Comparison of ENCODE assay signal across 8 mouse cellular contexts in the genomic region with DNA sequence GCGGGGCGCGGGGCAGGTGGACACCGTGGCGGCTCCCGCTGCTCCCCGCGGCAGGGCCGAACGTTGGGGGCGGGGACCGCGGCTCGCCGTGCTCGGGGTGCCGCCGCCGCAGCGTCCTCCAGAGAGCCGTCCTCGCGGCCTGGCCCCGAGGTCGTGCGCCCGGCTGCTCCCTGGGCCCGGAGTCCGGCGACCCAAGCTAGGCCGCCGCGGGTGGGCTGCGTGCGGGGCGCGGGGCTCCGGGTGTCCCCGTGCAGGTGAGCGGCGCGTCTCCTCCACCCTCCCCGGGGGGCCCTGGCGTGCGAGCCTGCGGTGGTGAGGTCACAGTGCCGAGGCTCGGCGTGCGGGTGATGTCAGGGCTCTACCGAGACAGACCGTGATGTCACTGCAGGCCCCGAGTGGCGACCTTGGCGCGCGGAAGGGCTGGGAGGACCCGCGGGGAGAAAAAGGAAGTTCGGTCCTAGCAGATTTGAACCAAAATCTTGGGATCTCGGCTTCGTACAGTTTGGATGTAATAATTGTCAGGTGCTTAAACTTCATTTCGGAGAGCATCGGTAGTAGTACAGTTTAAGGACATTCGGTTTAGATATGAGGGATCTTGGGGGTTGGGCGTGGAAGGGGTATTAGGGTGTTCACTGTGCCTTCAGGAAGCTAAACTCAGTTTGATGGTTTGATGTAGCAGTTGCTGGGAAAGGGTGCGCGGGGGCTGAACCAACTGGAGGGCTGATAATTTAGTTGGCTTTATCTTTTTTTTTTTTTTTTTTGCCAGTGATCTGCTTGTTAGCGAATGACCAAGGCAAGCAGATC. TPM values are rescaled to one million over a fixed set of nuclear protein-coding genes. Genes with fewer than 3 reads are reported as not detected.
DNase-seq lines count a peak whose midpoint lies in the region; ATAC-seq and TF ChIP-seq lines count a peak whose summit lies in the region.

No protein-coding gene starts in this region.

- no peak for TF ChIP-seq CTCF in CH12.LX (conservative IDR thresholded peaks at IDR 0.05 in 1 of 2, IDR thresholded peaks at IDR 0.05 in 1 of 2; ENCODE audit: low read depth in 2 of 2, low read length in 2 of 2)
- no peak for TF ChIP-seq CTCF in bone marrow, adult 2 months (IDR thresholded peaks at IDR 0.05; ENCODE audit: control insufficient read depth, insufficient read depth, low read length)
- no peak for TF ChIP-seq CTCF in kidney, postnatal 0 days (IDR thresholded peaks at IDR 0.05; ENCODE audit: low read depth)
- TF ChIP-seq CTCF in liver, postnatal 0 days (IDR thresholded peaks at IDR 0.05; ENCODE audit: low read depth), result no peak

- DNase-seq in CH12.LX (ENCODE audit: extremely low read depth), result peak; percentile 74
- DNase-seq in embryonic facial prominence, embryonic 14.5 days (ENCODE audit: low spot score), result peak; percentile 46
- DNase-seq in kidney, postnatal 0 days (ENCODE audit: low spot score), result peak; percentile 48
- DNase-seq in liver, postnatal 0 days, result peak; percentile 83
- peak; percentile 72 for DNase-seq in testis, postnatal 10 days (ENCODE audit: low spot score)

- dilution Hi-C loops in CH12.LX (cut with MboI; ENCODE audit: extremely low pct_ligation_motif_present, extremely low pct_unique_long_range_greater_than_20kb, low sequenced_read_pairs), result no loop called here

- H3K36me3 ChIP-seq in CH12.LX (replicated peaks in 1 of 2; ENCODE audit: control insufficient read depth in 1 of 2, insufficient read depth in 1 of 2, low read length in 1 of 2), result peaks cover 2 to 19% of the 10 kb centered on the region in 2 experiments
- H3K36me3 ChIP-seq in embryonic facial prominence, embryonic 14.5 days (ENCODE audit: control insufficient read depth, insufficient read depth, low read length), result no peaks in the 10 kb centered on the region
- no peaks in the 10 kb centered on the region for H3K36me3 ChIP-seq in heart, embryonic 11.5 days (ENCODE audit: control insufficient read depth, insufficient read depth, low read length)
- H3K36me3 ChIP-seq in kidney, postnatal 0 days (ENCODE audit: insufficient read depth, low read length), result no peaks in the 10 kb centered on the region
- 0 out of 2 replicates have a peak, but pooled peaks cover 9% of the 10 kb centered on the region for H3K36me3 ChIP-seq in liver, postnatal 0 days (replicated peaks; ENCODE audit: insufficient read depth, low read length)
- H3K36me3 ChIP-seq in neural tube, embryonic 14.5 days (ENCODE audit: control insufficient read depth, insufficient read depth, low read length), result no peaks in the 10 kb centered on the region

- peak overlapping the region; percentile 87 to 90 (median 89) for H3K4me3 ChIP-seq in CH12.LX (replicated peaks in 1 of 3; ENCODE audit: low read depth in 2 of 3, low read length in 2 of 3, poor library complexity in 1 of 3)
- H3K4me3 ChIP-seq in bone marrow, adult 2 months (replicated peaks; ENCODE audit: control insufficient read depth, low read depth, low read length), result peak overlapping the region; percentile 98
- H3K4me3 ChIP-seq in embryonic facial prominence, embryonic 14.5 days (ENCODE audit: low read depth, low read length), result peak overlapping the region; percentile 94
- peak overlapping the region; percentile 96 for H3K4me3 ChIP-seq in heart, embryonic 11.5 days (ENCODE audit: low read depth, low read length)
- peak overlapping the region; percentile 88 for H3K4me3 ChIP-seq in kidney, postnatal 0 days (replicated peaks; ENCODE audit: low read depth, low read length)
- H3K4me3 ChIP-seq in liver, postnatal 0 days (ENCODE audit: low read depth, low read length), result peak overlapping the region; percentile 98
- H3K4me3 ChIP-seq in neural tube, embryonic 14.5 days (ENCODE audit: low read depth, low read length), result peak overlapping the region; percentile 95

- TF ChIP-seq EP300 in CH12.LX (IDR thresholded peaks at IDR 0.05; ENCODE audit: low read length), result no peak
- peak; percentile 43; the same call in 1 of the 2 replicates for TF ChIP-seq EP300 in liver, postnatal 0 days (IDR thresholded peaks at IDR 0.05; ENCODE audit: low read depth)

- peaks cover 15% of the 10 kb centered on the region for H3K79me2 ChIP-seq in CH12.LX (replicated peaks; ENCODE audit: control insufficient read depth, extremely low read depth, insufficient read depth, poor library complexity, severe bottlenecking)

- peaks cover 12 to 33% of the 10 kb centered on the region in 2 experiments for H3K4me1 ChIP-seq in CH12.LX (ENCODE audit: control insufficient read depth in 1 of 2, insufficient read depth in 2 of 2)
- H3K4me1 ChIP-seq in bone marrow, adult 2 months (ENCODE audit: control insufficient read depth, insufficient read depth, low read length), result peaks cover 2% of the 10 kb centered on the region
- 0 out of 2 replicates have a peak, but pooled peaks cover 3% of the 10 kb centered on the region for H3K4me1 ChIP-seq in embryonic facial prominence, embryonic 14.5 days (ENCODE audit: control insufficient read depth, insufficient read depth, low read length)
- peaks cover 10% of the 10 kb centered on the region for H3K4me1 ChIP-seq in heart, embryonic 11.5 days (ENCODE audit: control insufficient read depth, insufficient read depth, low read length)
- H3K4me1 ChIP-seq in kidney, postnatal 0 days (replicated peaks; ENCODE audit: insufficient read depth, low read length), result no peaks in the 10 kb centered on the region
- peaks cover 28% of the 10 kb centered on the region for H3K4me1 ChIP-seq in liver, postnatal 0 days (ENCODE audit: insufficient read depth)
- H3K4me1 ChIP-seq in neural tube, embryonic 14.5 days (ENCODE audit: control insufficient read depth, insufficient read depth, low read length), result 0 out of 2 replicates have a peak, but pooled peaks cover 3% of the 10 kb centered on the region

- under 1% methylated on average over 69 of the region's 69 CpGs for WGBS in bone marrow, adult 2 months
- WGBS in embryonic facial prominence, embryonic 14.5 days, result 4% methylated on average over 27 of the region's 69 CpGs
- 2% methylated on average over 59 of the region's 69 CpGs for WGBS in heart, embryonic 11.5 days (ENCODE audit: insufficient replicate concordance)
- 1% methylated on average over 60 of the region's 69 CpGs for WGBS in kidney, postnatal 0 days
- WGBS in liver, postnatal 0 days (ENCODE audit: insufficient replicate concordance), result 1% methylated on average over 66 of the region's 69 CpGs
- WGBS in neural tube, embryonic 14.5 days, result 1% methylated on average over 64 of the region's 69 CpGs

- peak overlapping the region; percentile 18; the same call in 1 of the 2 replicates for H3K27ac ChIP-seq in CH12.LX (ENCODE audit: insufficient read depth, low read depth)
- H3K27ac ChIP-seq in bone marrow, adult 2 months (ENCODE audit: control insufficient read depth, insufficient read depth, low read depth, low read length, poor library complexity), result peak overlapping the region; percentile 96
- H3K27ac ChIP-seq in embryonic facial prominence, embryonic 14.5 days (replicated peaks; ENCODE audit: low read depth, low read length), result peak overlapping the region; percentile 88
- H3K27ac ChIP-seq in heart, embryonic 11.5 days (ENCODE audit: low read depth, low read length), result peak overlapping the region; percentile 90
- peak overlapping the region; percentile 91 for H3K27ac ChIP-seq in kidney, postnatal 0 days
- H3K27ac ChIP-seq in liver, postnatal 0 days (ENCODE audit: low read depth), result peak overlapping the region; percentile 97
- H3K27ac ChIP-seq in neural tube, embryonic 14.5 days (ENCODE audit: low read depth, low read length), result peak overlapping the region; percentile 82

- no peaks in the 10 kb centered on the region for H3K9me3 ChIP-seq in CH12.LX (replicated peaks; ENCODE audit: low read length)
- H3K9me3 ChIP-seq in embryonic facial prominence, embryonic 14.5 days (ENCODE audit: control insufficient read depth, low read length), result no peaks in the 10 kb centered on the region
- H3K9me3 ChIP-seq in heart, embryonic 11.5 days (replicated peaks; ENCODE audit: control insufficient read depth, low read length), result no peaks in the 10 kb centered on the region
- no peaks in the 10 kb centered on the region for H3K9me3 ChIP-seq in kidney, postnatal 0 days (replicated peaks; ENCODE audit: low read length)
- H3K9me3 ChIP-seq in liver, postnatal 0 days (ENCODE audit: low read length), result no peaks in the 10 kb centered on the region
- H3K9me3 ChIP-seq in neural tube, embryonic 14.5 days (ENCODE audit: control insufficient read depth, low read length), result no peaks in the 10 kb centered on the region

- TF ChIP-seq POLR2A in CH12.LX (IDR thresholded peaks at IDR 0.05; ENCODE audit: low read depth, low read length), result no peak; the same call in 1 of the 2 replicates
- TF ChIP-seq POLR2A in bone marrow, adult 2 months (IDR thresholded peaks at IDR 0.05; ENCODE audit: borderline replicate concordance, control insufficient read depth, low read depth, low read length), result no peak

- peak overlapping the region; percentile 78 for H3K9ac ChIP-seq in CH12.LX (ENCODE audit: insufficient read depth, low read depth)
- peak overlapping the region; percentile 94 for H3K9ac ChIP-seq in embryonic facial prominence, embryonic 14.5 days (ENCODE audit: low read depth, low read length)
- peak overlapping the region; percentile 96 for H3K9ac ChIP-seq in heart, embryonic 11.5 days (ENCODE audit: low read depth, low read length)
- H3K9ac ChIP-seq in kidney, postnatal 0 days (ENCODE audit: low read depth, low read length), result peak overlapping the region; percentile 93
- peak overlapping the region; percentile 98 for H3K9ac ChIP-seq in liver, postnatal 0 days (replicated peaks)
- H3K9ac ChIP-seq in neural tube, embryonic 14.5 days (replicated peaks; ENCODE audit: low read depth, low read length), result peak overlapping the region; percentile 93

- no peaks in the 10 kb centered on the region for H3K27me3 ChIP-seq in CH12.LX (replicated peaks)
- no peaks in the 10 kb centered on the region for H3K27me3 ChIP-seq in embryonic facial prominence, embryonic 14.5 days (replicated peaks; ENCODE audit: control insufficient read depth, insufficient read depth, low read length)
- no peaks in the 10 kb centered on the region for H3K27me3 ChIP-seq in heart, embryonic 11.5 days (ENCODE audit: control insufficient read depth, insufficient read depth, low read length)
- H3K27me3 ChIP-seq in kidney, postnatal 0 days (ENCODE audit: insufficient read depth, low read length), result no peaks in the 10 kb centered on the region
- no peaks in the 10 kb centered on the region for H3K27me3 ChIP-seq in liver, postnatal 0 days (ENCODE audit: insufficient read depth, low read length)
- no peaks in the 10 kb centered on the region for H3K27me3 ChIP-seq in neural tube, embryonic 14.5 days (ENCODE audit: control insufficient read depth, insufficient read depth, low read length)

- peak overlapping the region; percentile 33 for H3K4me2 ChIP-seq in CH12.LX (ENCODE audit: insufficient read depth, low read depth, poor library complexity, severe bottlenecking)
- peak overlapping the region; percentile 67 for H3K4me2 ChIP-seq in embryonic facial prominence, embryonic 14.5 days (ENCODE audit: low read depth, low read length)
- H3K4me2 ChIP-seq in heart, embryonic 11.5 days, result peak overlapping the region; percentile 71
- peak overlapping the region; percentile 78 for H3K4me2 ChIP-seq in kidney, postnatal 0 days (ENCODE audit: low read length)
- peak overlapping the region; percentile 79 for H3K4me2 ChIP-seq in liver, postnatal 0 days (ENCODE audit: low read depth, low read length)
- peak overlapping the region; percentile 55 for H3K4me2 ChIP-seq in neural tube, embryonic 14.5 days (ENCODE audit: low read depth, low read length)

- in situ Hi-C loops in CH12.LX (cut with MboI; ENCODE audit: low pct_ligation_motif_present, low pct_unique_long_range_greater_than_20kb, low sequenced_read_pairs), result no loop called here

- TF ChIP-seq RAD21 in CH12.LX (IDR thresholded peaks at IDR 0.05; ENCODE audit: low read depth, low read length), result no peak

- peak; percentile 73 for ATAC-seq in embryonic facial prominence, embryonic 14.5 days (ENCODE audit: low read depth)
- peak; percentile 81 for ATAC-seq in heart, embryonic 11.5 days (replicated peaks; ENCODE audit: insufficient number of reproducible peaks, low FRiP score, low TSS enrichment)
- ATAC-seq in kidney, postnatal 0 days (replicated peaks; ENCODE audit: low FRiP score, low read depth), result peak; percentile 73
- ATAC-seq in liver, postnatal 0 days, result peak; percentile 81
- ATAC-seq in neural tube, embryonic 14.5 days (ENCODE audit: low read depth), result peak; percentile 77

RNA-seq across cellular contexts. Expression of gene Fbxo34, which starts 22.7 kb away (rescaled TPM):
- 11.9 and 12.8 TPM in 2 replicates for total RNA-seq in CH12.LX (2012; rRNA removed)
- 11.1 and 11.6 TPM in 2 replicates for total RNA-seq in CH12.LX (2014; rRNA removed)
- 24.7 and 25.9 TPM in 2 replicates for polyA plus RNA-seq in CH12.LX (2012; ENCODE audit: insufficient read length, low read depth)
- 19.1 and 21.1 TPM in 2 replicates for polyA plus RNA-seq in bone marrow, adult 2 months (2011; ENCODE audit: insufficient read depth, insufficient read length, low replicate concordance, missing spikeins)
- polyA plus RNA-seq in embryonic facial prominence, embryonic 14.5 days (2014; fragmentation: Nextera tagmentation; extraction: Ambion mirVana), result 23.5 and 24.4 TPM in 2 replicates
- polyA plus RNA-seq in heart, embryonic 11.5 days (2014; fragmentation: Nextera tagmentation; extraction: Ambion mirVana), result 24.8 and 27.2 TPM in 2 replicates
- 18.9 and 21.1 TPM in 2 replicates for polyA plus RNA-seq in kidney, postnatal 0 days (2015; fragmentation: Nextera tagmentation; extraction: Ambion mirVana)
- polyA plus RNA-seq in liver, postnatal 0 days (2015; fragmentation: Nextera tagmentation; extraction: Ambion mirVana), result 19.3 and 22.1 TPM in 2 replicates
- 37.6 and 38.7 TPM in 2 replicates for polyA plus RNA-seq in neural tube, embryonic 14.5 days (2014; fragmentation: Nextera tagmentation; extraction: Ambion mirVana)

RNA-seq across cellular contexts. Expression of gene Dlgap5, which starts 54.7 kb away (rescaled TPM):
- total RNA-seq in CH12.LX (2012; rRNA removed), result 48.9 and 50.8 TPM in 2 replicates
- total RNA-seq in CH12.LX (2014; rRNA removed), result 53.5 and 59.9 TPM in 2 replicates
- 57.0 and 62.9 TPM in 2 replicates for polyA plus RNA-seq in CH12.LX (2012; ENCODE audit: insufficient read length, low read depth)
- polyA plus RNA-seq in bone marrow, adult 2 months (2011; ENCODE audit: insufficient read depth, insufficient read length, low replicate concordance, missing spikeins), result 45.7 and 76.7 TPM in 2 replicates
- 25.5 and 35.1 TPM in 2 replicates for polyA plus RNA-seq in embryonic facial prominence, embryonic 14.5 days (2014; fragmentation: Nextera tagmentation; extraction: Ambion mirVana)
- 47.8 and 47.9 TPM in 2 replicates for polyA plus RNA-seq in heart, embryonic 11.5 days (2014; fragmentation: Nextera tagmentation; extraction: Ambion mirVana)
- polyA plus RNA-seq in kidney, postnatal 0 days (2015; fragmentation: Nextera tagmentation; extraction: Ambion mirVana), result 12.1 and 16.8 TPM in 2 replicates
- 16.9 and 17.9 TPM in 2 replicates for polyA plus RNA-seq in liver, postnatal 0 days (2015; fragmentation: Nextera tagmentation; extraction: Ambion mirVana)
- 4.0 and 5.4 TPM in 2 replicates for polyA plus RNA-seq in neural tube, embryonic 14.5 days (2014; fragmentation: Nextera tagmentation; extraction: Ambion mirVana)

Comparison
In these comparisons a context has a peak if more than half of its experiments do, and no peak if none do; other contexts are left out.
1. Peak in every context shown above with its lines: DNase-seq, ATAC-seq, H3K4me3 ChIP-seq and H3K27ac ChIP-seq.
2. H3K27ac ChIP-seq: peak in every context shown above with its lines; median percentile 97 in liver, postnatal 0 days; 96 in bone marrow, adult 2 months; 91 in kidney, postnatal 0 days; 90 in heart, embryonic 11.5 days; 88 in embryonic facial prominence, embryonic 14.5 days; 82 in neural tube, embryonic 14.5 days; 18 in CH12.LX.